Mouse (Mus musculus) erythroid progenitor cell, adult 5-6 weeks (primary cell): ENCODE data around the gene B9d2. TPM values are rescaled to one million over a fixed set of nuclear protein-coding genes. Genes with fewer than 3 reads are reported as not detected.

Experiments
- ATAC-seq: replicated peaks from 2 replicates; pipeline ENCODE4 v1.8.0; 2016; ENCODE audit warnings: moderate number of reproducible peaks, mild to moderate bottlenecking, moderate TSS enrichment, inconsistent platforms; ENCODE audit not compliant: poor library complexity, low FRiP score, severe bottlenecking
- total RNA-seq, 2 experiments: library from RNA; stranded (forward) in 1 of 2; stranded (reverse) in 1 of 2; fragments of 150-400 nt in 1 of 2; fragments of 186-747, 209-891 nt in 1 of 2; gene quantifications; 2 replicates each; pipeline versions ENCODE4 v1.2.3 to v1.2.4; 2015 to 2017; ENCODE audit warnings: low replicate concordance in 2 of 2

B9d2 gene
- total RNA-seq, 2 experiments from 2014 or later: 2.1 to 8.4 TPM

DNA sequence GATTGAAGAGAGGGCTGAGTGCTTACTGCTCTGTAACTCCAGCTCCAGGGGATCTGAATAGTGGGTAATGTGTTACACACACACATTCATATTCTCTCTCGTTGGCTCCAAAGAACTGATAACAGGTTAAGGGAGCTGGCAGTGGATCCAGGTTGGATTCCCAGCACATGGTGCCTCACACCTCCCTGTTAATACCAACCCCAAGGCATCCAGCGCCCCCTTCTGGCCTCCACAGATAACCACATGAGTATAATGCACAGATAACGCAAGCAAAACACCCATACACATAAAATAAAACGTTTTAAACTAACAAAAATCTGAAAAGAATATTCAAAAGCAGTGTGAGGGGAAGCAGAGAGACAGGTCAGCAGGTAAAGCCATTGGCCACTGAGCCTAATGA lies 8.1 kb upstream of the B9d2 start:
- no peak for ATAC-seq

DNA sequence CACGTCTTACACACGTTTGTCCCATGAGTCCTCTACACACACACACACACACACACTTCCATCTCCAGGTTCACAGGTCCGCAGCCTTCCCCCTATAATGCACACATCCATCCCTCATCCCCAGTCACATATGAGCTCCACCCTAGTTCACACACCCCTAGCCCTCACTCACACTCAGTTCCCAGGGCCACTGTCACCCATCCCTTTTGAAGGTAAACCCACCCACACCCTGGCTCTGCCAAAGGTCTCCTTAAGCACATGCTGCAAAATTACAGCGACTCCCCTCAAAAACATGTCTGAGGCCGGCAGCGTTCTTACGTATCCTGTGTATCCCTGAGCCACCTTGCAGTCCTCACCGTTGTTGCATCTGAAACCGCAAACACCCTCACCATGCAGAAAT lies 6.3 kb upstream of the B9d2 start:
- ATAC-seq: no peak

DNA sequence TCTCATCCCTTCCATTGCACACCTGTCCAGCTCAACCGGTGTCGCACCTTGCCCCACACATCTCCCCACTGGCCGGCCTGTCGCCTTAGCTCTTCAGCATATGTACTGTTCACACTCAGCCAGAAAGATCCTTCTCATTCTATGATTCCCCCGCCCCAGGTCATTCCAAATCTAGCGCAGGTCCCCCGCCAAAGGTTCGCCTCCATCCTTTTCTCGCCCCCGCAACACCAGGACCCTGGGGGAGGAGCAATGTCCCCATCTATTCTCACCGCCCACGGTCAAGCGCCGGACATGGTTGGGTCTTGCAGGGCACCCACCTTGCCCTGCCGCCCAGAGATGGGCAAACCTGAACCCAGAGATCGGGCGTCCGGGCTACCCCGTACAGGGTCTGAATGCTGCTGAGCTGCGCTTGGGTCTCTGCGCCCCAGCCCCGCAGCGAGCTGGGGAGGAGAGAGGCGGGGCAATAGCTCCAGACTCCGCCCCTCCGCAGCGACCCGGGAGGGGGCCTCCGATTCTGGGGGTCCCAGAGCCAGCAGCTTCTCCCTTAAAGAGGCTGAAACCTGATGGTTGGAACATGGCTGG lies 5.8 kb upstream of the B9d2 start, which contains the start of gene Tmem91:
TSS of gene Tmem91 (minus strand) at position 448 of the 582 bp plus-strand sequence.
- no peak for ATAC-seq

DNA sequence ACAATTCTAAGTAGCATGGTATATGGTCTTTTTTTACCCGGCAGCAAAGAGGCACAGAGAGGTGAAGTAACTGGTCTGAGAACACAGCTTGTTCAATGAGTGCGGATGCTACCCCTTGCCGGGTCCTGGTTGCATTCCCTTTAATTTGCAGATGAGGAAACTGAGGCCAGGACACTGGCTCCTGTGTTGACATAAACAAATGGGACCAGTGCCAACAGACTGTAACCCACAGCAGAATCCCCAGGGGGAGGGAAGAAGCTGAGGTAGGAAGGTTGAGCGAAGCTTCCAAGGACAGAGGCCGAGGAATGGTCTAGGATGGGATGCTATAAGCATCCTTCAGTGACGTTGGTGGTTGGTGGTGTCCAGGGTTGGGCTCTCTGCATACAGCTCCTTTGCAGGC lies 5.2 kb upstream of the B9d2 start:
- no peak for ATAC-seq

DNA sequence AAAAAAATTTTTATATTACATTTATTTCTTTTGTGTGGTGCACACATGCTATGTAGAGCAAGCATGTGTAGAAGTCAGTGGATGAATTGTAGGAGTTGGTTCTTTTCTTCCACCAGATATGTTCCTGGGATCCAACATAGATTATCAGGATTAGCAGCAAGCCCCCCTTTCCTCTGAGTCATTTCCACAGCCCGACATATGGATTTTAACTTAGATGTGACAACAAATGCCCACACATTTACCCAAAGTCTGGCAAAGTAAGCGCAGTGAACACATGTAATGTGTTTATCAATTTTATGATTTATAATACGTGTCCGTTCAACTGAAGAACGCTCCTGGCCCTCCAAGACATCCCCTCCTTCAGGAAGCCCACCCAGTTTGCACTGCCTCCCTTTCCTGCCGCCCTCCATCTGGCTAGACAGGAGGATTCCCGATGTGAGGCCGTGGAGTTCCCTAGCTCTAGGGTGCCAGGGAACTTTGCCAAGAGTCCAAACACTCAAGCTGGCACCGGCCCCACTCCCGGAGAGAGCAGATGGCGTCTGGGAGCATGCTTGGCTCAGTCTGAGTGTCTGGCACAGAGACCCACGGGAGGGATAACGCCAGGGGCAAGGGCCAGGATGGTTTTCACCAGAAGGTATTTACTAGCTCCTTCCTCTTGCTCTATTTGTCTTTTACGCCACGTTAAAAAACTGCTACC lies 4.3 kb upstream of the B9d2 start:
- no peak for ATAC-seq

DNA sequence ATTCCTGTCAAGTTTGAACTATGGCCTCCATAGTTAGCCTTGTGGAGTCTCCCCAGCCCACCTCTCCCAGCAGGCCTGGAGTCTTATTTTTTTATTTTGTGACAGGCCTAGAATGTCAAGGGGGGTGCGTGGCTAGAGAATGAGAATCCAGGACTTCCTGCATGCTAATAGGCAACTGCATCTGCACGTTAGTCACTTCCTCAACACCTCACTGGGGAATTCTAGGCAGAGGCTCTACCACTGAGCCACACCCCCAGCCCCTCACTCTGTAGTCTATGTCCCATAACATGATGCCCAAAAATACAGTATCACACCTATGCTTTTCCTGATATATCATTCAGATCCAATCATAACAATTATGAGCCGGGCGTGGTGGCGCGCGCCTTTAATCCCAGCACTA lies 3.6 kb upstream of the B9d2 start:
- ATAC-seq: no peak

DNA sequence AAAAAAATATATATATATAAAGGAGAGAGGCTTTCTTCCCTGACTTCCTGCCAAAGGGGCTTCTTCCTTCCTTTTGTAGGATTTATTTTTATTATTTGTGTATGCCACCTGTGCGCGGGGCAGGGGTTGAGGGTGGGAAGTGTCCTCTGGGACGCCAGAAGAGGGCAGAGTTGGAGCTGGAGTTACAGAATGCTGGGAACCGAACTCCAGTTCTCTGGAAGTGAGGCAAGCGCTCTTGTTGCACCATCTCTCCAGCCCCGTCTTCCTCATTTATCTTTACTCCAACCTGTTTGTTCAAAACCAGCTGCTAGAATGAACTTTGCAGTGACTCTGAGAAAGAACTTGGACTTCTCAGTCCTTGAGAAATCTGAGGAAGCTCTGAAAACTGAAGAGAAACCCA lies 609 bp upstream of the B9d2 start:
- no peak for ATAC-seq

DNA sequence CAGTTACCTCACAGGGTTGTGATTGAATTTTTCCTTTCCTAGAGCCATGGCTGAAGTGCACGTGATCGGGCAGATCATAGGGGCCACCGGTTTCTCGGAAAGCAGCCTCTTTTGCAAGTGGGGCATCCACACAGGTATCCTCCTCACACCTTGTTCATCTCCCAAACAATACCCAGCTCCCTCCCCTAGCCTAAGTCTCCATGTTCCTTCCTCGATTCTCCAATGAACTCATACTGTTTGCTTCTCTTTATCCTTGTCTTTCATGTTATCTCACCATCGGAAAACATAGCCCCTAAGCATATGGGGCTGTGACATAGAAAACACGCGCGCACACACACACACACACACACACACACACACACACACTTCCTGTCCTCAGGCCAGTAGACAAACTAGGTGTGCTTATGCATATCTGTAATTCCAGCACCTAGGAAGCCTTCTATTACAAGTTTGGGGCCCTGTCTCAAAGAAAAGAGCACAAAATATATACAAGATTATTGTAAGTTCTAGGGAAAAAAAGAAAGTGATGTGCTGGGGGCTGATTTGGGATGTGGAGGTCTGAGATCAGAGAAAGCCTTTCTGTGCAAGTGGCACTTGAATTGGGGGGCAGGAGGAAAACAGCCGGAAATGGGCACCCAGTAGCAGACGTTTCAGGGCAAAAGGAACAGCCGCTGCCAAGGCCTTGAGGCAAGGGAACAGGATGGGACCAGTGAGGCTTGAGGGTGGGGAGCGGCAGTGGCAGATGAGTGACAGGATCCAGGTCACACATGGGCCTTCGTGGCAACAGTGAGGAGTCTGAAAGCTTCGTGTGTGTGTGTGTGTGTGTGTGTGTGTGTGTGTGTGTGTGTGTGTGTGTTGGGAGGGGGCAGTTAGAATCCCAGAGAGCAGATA lies 1.0 kb downstream of the B9d2 start:
- ATAC-seq: no peak

DNA sequence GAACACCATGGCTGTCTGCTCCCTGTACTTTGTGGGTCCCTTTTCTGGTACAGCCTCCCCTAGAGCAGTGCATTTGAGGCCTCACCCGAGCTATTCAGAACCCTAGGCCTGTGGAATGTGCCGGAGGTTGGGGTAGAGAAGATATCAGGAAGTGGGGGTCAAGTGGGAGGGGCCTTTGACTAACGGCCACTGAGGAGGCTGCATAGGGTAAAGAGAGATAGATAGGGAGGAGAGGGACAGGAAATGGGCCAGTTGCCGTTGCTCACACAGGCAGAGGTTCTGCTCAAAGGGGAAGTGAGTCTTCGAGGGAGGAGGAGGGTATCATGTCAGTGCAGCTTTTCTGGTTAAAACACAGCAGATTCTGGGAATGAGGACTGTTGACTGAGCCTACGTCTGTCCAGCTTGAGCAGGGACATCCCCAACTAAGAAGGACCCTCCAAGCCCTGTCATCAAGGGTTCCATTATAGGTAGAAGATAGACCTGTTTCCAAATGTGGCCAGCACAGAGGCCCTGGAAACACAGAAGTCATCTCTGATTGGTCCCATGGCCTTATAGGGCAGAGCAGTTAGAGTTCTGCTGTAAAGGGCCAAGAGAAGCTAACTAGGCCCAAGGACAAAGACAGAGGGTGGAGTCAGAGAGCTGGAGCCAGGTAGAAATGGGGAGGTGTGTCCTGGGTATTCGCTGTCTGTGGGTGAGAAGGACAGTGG lies 3.0 kb downstream of the B9d2 start:
- no peak for ATAC-seq

DNA sequence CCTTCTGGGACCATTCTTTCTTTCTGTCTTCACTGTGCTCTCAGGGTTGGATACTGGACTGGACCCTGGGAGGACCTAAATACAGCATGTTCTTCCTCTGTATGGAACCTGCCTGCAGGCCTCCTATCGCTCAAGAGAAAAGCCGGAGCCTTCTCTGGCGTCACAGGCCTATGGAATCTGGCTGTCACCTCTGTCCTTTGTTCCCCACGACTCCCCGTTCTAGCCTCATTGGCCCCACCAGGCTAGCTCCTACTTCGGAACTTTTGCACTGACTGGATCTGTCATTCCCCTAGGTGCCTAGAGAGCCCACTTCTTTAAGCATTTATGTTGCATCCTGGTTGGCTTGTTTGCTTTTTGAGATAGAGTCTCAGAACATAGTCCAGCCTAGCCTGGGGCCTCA lies 4.1 kb downstream of the B9d2 start:
- no peak for ATAC-seq

DNA sequence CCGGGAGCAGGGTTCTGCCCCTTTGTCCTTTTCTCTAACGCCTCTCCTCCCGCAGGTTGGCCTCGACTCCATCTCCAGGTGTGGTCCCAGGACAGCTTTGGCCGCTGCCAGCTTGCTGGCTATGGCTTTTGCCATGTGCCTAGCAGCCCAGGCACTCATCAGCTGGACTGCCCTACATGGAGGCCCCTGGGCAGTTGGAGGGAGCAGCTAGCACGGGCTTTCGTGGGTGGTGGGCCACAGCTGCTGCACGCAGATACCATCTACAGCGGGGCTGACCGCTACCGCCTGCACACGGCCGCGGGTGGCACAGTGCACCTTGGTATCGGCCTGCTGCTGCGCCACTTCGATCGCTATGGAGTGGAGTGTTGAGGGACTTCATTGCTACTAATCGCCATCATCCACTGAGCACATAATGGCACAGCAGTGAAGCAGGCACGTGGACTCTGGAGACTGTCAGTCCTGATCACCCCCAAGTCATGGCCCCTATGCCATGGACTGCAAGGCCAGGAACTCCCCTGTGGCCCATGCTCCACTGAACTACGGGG lies 5.4 kb downstream of the B9d2 start:
- ATAC-seq: no peak

DNA sequence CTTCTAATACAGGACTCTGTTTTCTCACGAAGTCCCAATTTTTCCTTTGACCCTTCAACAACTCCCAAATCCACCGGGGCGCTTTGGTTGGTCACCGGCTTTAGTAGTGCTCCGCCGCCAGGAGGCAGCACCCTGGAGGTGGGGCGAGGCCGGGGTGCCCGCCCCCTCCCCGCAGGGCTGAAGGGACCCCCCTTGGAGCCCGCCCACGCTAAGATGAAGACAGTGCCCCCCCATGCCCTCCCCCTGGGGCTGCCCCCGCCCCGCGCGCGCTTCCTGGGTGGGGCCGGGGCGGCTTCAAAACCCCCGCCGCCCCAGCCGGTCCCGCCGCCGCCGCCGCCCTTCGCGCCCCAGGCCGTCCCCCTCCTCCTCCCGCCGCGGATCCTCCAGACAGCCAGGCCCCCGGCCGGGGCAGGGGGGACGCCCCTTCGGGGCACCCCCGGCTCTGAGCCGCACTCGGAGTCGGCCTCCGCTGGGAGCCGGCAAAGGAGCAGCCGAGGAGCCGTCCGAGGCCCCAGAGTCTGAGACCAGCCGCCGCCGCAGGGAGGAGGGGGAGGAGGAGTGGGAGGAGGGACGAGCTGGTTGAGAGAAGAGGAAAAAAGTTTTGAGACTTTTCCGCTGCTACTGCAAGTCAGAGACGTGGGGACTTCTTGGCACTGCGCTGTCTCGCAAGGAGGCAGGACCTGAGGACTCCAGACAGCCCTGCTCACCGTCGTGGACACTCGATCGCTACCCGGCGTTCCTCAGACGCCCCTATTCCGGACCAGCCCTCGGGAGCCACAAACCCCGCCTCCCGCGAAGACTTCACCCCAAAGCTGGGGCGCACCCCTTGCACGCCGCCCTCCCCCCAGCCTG lies 6.3 kb downstream of the B9d2 start, which contains the start of gene Tgfb1:
TSS of gene Tgfb1 (plus strand) at position 323 of the 852 bp plus-strand sequence.
- ATAC-seq: peak; percentile 36

DNA sequence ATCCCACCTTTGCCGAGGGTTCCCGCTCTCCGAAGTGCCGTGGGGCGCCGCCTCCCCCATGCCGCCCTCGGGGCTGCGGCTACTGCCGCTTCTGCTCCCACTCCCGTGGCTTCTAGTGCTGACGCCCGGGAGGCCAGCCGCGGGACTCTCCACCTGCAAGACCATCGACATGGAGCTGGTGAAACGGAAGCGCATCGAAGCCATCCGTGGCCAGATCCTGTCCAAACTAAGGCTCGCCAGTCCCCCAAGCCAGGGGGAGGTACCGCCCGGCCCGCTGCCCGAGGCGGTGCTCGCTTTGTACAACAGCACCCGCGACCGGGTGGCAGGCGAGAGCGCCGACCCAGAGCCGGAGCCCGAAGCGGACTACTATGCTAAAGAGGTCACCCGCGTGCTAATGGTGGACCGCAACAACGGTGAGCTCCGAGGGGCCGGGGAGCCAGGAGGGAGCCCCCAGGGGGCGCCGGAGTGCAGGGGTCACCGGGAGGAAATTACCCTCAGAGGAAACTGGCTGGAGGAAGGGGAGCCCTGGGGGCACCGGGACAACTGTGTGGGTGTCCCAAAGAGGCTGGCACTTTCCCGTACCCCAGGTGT lies 7.3 kb downstream of the B9d2 start:
- peak; percentile 37 for ATAC-seq

DNA sequence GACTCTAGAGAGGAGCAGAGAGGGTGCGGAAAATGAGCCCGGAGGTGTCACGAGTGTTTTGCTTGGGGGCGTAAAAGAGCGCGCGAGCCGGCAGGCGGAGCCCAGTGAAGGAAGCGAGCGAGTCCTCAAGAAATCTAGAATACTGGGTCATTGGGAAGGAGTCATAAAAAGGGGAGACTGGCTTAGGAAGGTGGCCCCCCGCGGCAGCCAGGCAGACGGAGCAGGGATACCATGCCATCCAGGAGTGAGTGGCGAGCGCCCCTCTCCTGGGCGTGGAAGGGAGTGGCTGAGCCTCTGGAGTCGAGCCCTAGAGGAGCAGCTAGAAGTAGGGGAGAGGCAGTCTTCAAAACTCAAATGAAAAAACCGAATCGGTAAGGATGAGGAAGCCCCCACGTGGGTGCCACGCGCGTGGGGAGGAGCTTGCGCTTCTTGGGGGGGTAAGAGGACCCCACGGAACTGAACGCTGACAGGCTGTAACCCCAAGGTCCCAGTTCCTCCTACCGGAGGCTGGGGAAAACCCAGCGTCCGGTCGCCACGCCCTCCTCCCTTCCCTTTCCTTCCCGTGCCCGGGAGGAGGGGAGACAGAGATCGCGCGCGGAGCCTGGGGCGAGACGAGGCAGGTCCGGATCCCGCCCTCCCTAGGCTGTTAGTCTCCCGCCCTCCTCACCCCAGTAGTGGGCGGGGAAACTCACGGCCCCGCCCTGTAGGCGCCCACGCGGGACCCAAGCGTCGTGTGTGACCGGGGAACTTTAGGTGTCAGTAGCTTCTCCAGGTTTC lies 8.4 kb downstream of the B9d2 start:
- peak; percentile 84 for ATAC-seq

DNA sequence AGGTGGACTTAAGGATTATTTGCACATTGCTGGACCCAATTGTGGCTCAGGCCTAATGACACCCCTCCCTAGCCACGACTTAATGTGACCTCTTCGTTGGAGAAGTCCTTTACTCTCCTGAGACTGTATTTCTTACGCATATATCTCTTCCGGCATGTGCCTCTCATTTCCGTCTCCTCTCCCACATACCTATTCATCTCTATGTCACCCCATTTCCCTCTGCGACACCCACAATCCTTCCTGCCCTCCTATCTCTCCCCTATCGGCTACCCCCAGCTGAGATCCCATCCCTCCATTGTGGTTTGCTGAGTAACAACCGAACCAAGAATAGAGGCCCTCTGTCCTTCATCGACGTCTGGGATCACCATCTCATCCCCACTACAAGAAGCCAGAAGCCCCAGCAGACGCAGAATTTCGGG lies 9.0 kb downstream of the B9d2 start:
- no peak for ATAC-seq

DNA sequence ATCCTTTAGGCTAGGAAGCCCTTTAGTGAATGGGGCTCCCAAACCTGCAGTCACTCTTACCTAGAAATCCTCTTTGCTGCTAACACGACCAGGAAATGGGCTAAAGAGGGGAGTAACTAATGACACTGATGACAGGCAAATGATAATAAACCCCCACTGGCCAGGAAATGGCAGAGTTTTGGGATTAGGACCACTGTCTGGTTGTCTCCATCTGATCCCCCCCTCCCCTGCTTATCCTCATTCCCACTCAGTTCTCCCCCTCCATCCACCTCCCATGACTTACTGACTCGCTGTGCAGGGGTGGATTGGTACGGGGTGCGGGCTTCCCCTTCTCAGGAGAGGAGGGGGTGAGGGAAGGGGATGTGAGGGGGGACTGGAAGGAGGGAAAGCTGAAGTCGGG lies 9.5 kb downstream of the B9d2 start:
- ATAC-seq: no peak

DNA sequence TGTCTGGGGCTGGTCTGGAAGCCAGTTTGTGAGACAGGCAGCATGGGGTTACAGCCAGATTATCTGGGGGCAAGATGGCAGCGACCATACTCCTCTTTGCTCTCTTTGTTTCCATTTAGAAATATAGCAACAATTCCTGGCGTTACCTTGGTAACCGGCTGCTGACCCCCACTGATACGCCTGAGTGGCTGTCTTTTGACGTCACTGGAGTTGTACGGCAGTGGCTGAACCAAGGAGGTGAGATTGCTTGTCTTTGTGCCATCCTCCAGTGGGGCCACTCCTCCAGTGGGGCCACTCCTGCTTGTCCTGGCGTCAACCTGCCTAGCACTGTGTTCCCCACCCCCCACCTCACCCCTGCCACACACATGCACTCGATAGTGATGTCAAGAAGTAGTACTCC lies 13.5 kb downstream of the B9d2 start:
- no peak for ATAC-seq

DNA sequence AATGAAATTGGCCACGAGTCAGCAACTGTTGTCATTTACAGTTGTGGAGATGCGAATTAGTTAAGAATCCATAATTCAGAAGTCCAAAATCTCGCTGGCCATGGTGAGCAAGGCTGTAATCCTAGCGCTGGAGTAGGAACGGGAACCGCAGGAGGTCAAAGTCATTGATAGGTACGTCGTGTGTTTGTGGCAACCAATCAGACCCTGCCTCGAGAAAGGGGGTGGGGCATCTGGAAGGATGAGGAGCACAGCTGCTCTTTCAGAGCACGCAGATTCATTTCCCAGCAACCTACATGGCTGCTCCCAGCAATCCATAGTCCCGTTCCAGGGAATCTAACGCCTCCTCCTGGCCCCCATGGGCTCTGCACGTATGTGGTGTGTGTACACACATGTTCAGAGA lies 19.3 kb downstream of the B9d2 start:
- ATAC-seq: no peak
